Mouse (Mus musculus) liver, embryonic 14.5 days (tissue): Measurements from ENCODE around the gene G6pc3.

Source experiments
- CTCF ChIP-seq: IDR thresholded peaks from 2 replicates; pipeline ENCODE4 v1.5.1; 2016; ENCODE audit warnings: antibody characterized with exemption, low read depth, control low read depth
- EP300 ChIP-seq: IDR thresholded peaks from 2 replicates; pipeline ENCODE4 v1.6.1; 2016; ENCODE audit warnings: antibody characterized with exemption, low read depth

- TF ChIP-seq CTCF (no peak), EP300 (no peak)
Observed at GRCm38 (mm10) chr11:102221954-102222351, 32.5 kb downstream of the G6pc3 start.
